Mouse (Mus musculus): ENCODE measurements at regions not wholly inside any gene's neighbourhood (a gene's known extent, or its start where the extent isn't known, plus 50 kb on each side); places are given as distances from the start of the nearest gene placed in this dataset.

- no peak for DNase-seq (ENCODE audit: low spot score)
- H3K36me3 ChIP-seq (ENCODE audit: insufficient read depth, low read length): no peaks in the 10 kb centered on the region
- no peaks in the 10 kb centered on the region for H3K9me3 ChIP-seq (ENCODE audit: low read length)
- no peaks in the 10 kb centered on the region for H3K4me1 ChIP-seq (ENCODE audit: insufficient read depth, low read length)
- no peaks in the 10 kb centered on the region for H3K27me3 ChIP-seq (ENCODE audit: insufficient read depth, low read length)
- no peak overlapping the region for H3K4me3 ChIP-seq (ENCODE audit: low read length)
- no peak for ATAC-seq
- H3K4me2 ChIP-seq (ENCODE audit: low read depth, low read length): no peak overlapping the region
- 75% methylated on average over 2 of the region's 2 CpGs for WGBS
- no peak overlapping the region for H3K27ac ChIP-seq
- TF ChIP-seq CTCF (IDR thresholded peaks at IDR 0.05; ENCODE audit: low read depth): no peak
- no peak overlapping the region for H3K9ac ChIP-seq (replicated peaks; ENCODE audit: low read length)
These were observed 57.7 kb upstream of the Sertad2 start for GRCm38 (mm10) chr11:20485371-20485770.
